Mouse (Mus musculus) midbrain, embryonic 11.5 days (tissue): ENCODE results near the gene Cd82. TPM values are rescaled to one million over a fixed set of nuclear protein-coding genes. Genes with fewer than 3 reads are reported as not detected.

Experiments used
- ATAC-seq: fragments of 200-750 bp; cut with Nextera tagmentation; 2 replicates; pipeline ENCODE4 v1.8.0; 2017; ENCODE audit warnings: moderate TSS enrichment, moderate library complexity; ENCODE audit not compliant: low FRiP score
- DNase-seq: peaks from one replicate; pipeline ENCODE4 v3.0.0; 2015; ENCODE audit warnings: low spot score; ENCODE audit errors: missing footprints
- H3K27ac ChIP-seq: fragments of 300-500 bp; sonication (generic); 2 replicates; pipeline ENCODE4 v1.5.1; 2014; ENCODE audit warnings: low read depth, low read length
- H3K27me3 ChIP-seq: fragments of 300-500 bp; sonication (generic); 2 replicates; pipeline ENCODE4 v1.6.1; 2014; ENCODE audit warnings: mild to moderate bottlenecking, low read length, moderate library complexity, mixed read lengths; ENCODE audit not compliant: control insufficient read depth, insufficient read depth
- H3K36me3 ChIP-seq: fragments of 300-500 bp; sonication (generic); 2 replicates; pipeline ENCODE4 v1.6.1; 2014; ENCODE audit warnings: mild to moderate bottlenecking, low read length, moderate library complexity, mixed read lengths; ENCODE audit not compliant: control insufficient read depth, insufficient read depth
- H3K4me1 ChIP-seq: fragments of 300-500 bp; sonication (generic); 2 replicates; pipeline ENCODE4 v1.6.1; 2014; ENCODE audit warnings: low read length; ENCODE audit not compliant: control insufficient read depth, insufficient read depth
- H3K4me2 ChIP-seq: fragments of 300-500 bp; sonication (generic); 2 replicates; pipeline ENCODE4 v1.6.1; 2014; ENCODE audit warnings: mild to moderate bottlenecking, moderate library complexity
- H3K4me3 ChIP-seq: fragments of 300-500 bp; sonication (generic); 2 replicates; pipeline ENCODE4 v1.5.1; 2014; ENCODE audit warnings: low read depth, low read length
- H3K9ac ChIP-seq: fragments of 300-500 bp; sonication (generic); 2 replicates; pipeline ENCODE4 v1.6.1; 2014; ENCODE audit warnings: low read length
- H3K9me3 ChIP-seq: fragments of 300-500 bp; sonication (generic); 2 replicates; pipeline ENCODE4 v1.6.1; 2016; ENCODE audit warnings: low read length; ENCODE audit not compliant: control insufficient read depth
- WGBS: fragments of 180-500 bp; shearing (Covaris S2); extraction: QIAGEN DNeasy Blood & Tissue Kit; methylation state at CpG from one replicate; pipeline ENCODE4 v1.1.7; 2014; 5-methylcytosine and 5-hydroxymethylcytosine counted together
- polyA plus RNA-seq: library from polyadenylated mRNA; unstranded; fragments of >200 nt; fragmentation: Nextera tagmentation; extraction: Ambion mirVana; gene quantifications from 2 replicates; pipeline ENCODE4 v1.2.1, GENCODE M21; 2014

Gene Cd82
- polyA plus RNA-seq, 1 experiment from 2014 or later, result 3.7 TPM

- WGBS, result 8% methylated on average over 8 of the region's 8 CpGs
- no peak overlapping the region for H3K4me2 ChIP-seq
- no peaks in the 10 kb centered on the region for H3K9me3 ChIP-seq
- H3K27ac ChIP-seq, result no peak overlapping the region
- DNase-seq (peak; percentile 99), ATAC-seq (peak; percentile 18; the same call in 1 of the 2 replicates)
- peaks cover 2% of the 10 kb centered on the region; the same call in 1 of the 2 replicates for H3K27me3 ChIP-seq
- H3K4me1 ChIP-seq, result no peaks in the 10 kb centered on the region
- H3K36me3 ChIP-seq, result no peaks in the 10 kb centered on the region
- H3K9ac ChIP-seq, result no peak overlapping the region
- H3K4me3 ChIP-seq, result no peak overlapping the region
Measured at GRCm38 (mm10) chr2:93418396-93418795, 44.5 kb downstream of the Cd82 start.

GRCm38 (mm10) chr2:93416874-93417709 lies 45.8 kb downstream of the Cd82 start:
- ATAC-seq (no peak), DNase-seq (no peak)
- Histone ChIP-seq H3K9me3 (no peaks in the 10 kb centered on the region), H3K27me3 (peaks cover 2% of the 10 kb centered on the region; the same call in 1 of the 2 replicates), H3K4me1 (no peaks in the 10 kb centered on the region), H3K4me3 (no peak overlapping the region), H3K27ac (no peak overlapping the region), H3K4me2 (no peak overlapping the region), H3K36me3 (no peaks in the 10 kb centered on the region), H3K9ac (no peak overlapping the region)
- WGBS, result 88% methylated on average over 12 of the region's 12 CpGs

GRCm38 (mm10) chr2:93415281-93415680 lies 47.7 kb downstream of the Cd82 start:
- no peak overlapping the region for H3K27ac ChIP-seq
- 0 out of 2 replicates have a peak, but pooled peaks cover 2% of the 10 kb centered on the region for H3K27me3 ChIP-seq
- no peak overlapping the region for H3K9ac ChIP-seq
- H3K4me1 ChIP-seq, result no peaks in the 10 kb centered on the region; the same call in 1 of the 2 replicates
- peak; percentile 95 for DNase-seq
- H3K9me3 ChIP-seq, result no peaks in the 10 kb centered on the region
- no peak overlapping the region for H3K4me2 ChIP-seq
- WGBS, result 36% methylated on average over 5 of the region's 5 CpGs
- peak; percentile 45; the same call in 1 of the 2 replicates for ATAC-seq
- H3K36me3 ChIP-seq, result no peaks in the 10 kb centered on the region
- no peak overlapping the region for H3K4me3 ChIP-seq

- Histone ChIP-seq H3K27me3 (no peaks in the 10 kb centered on the region), H3K4me2 (no peak overlapping the region), H3K27ac (no peak overlapping the region), H3K4me1 (no peaks in the 10 kb centered on the region; the same call in 1 of the 2 replicates), H3K9ac (no peak overlapping the region), H3K9me3 (no peaks in the 10 kb centered on the region), H3K36me3 (no peaks in the 10 kb centered on the region), H3K4me3 (no peak overlapping the region)
- no peak; the same call in 1 of the 2 replicates for ATAC-seq
- 88% methylated on average over 9 of the region's 9 CpGs for WGBS
- DNase-seq, result no peak
Measured at GRCm38 (mm10) chr2:93414163-93414562, 48.8 kb downstream of the Cd82 start.

GRCm38 (mm10) chr2:93413367-93414014 lies 49.4 kb downstream of the Cd82 start:
- Histone ChIP-seq H3K27ac (no peak overlapping the region), H3K36me3 (no peaks in the 10 kb centered on the region)
- peak; percentile 34; the same call in 1 of the 2 replicates for ATAC-seq

GRCm38 (mm10) chr2:93412101-93412500 lies 50.8 kb downstream of the Cd82 start:
- ATAC-seq, result no peak
- WGBS, result 57% methylated on average over 4 of the region's 4 CpGs
- no peak for DNase-seq
- H3K27ac ChIP-seq, result no peak overlapping the region
- no peak overlapping the region for H3K4me3 ChIP-seq
- no peaks in the 10 kb centered on the region for H3K9me3 ChIP-seq
- H3K4me2 ChIP-seq, result no peak overlapping the region
- no peak overlapping the region for H3K9ac ChIP-seq
- no peaks in the 10 kb centered on the region for H3K36me3 ChIP-seq
- H3K27me3 ChIP-seq, result no peaks in the 10 kb centered on the region
- no peaks in the 10 kb centered on the region; the same call in 1 of the 2 replicates for H3K4me1 ChIP-seq

More at GRCm38 (mm10) chr2:93413367-93414014, 49.4 kb downstream of the Cd82 start:
- Histone ChIP-seq H3K4me3 (no peak overlapping the region), H3K4me1 (no peaks in the 10 kb centered on the region; the same call in 1 of the 2 replicates), H3K27me3 (no peaks in the 10 kb centered on the region), H3K4me2 (no peak overlapping the region), H3K9ac (no peak overlapping the region), H3K9me3 (no peaks in the 10 kb centered on the region)
- DNase-seq, result peak; percentile 97
- 48% methylated on average over 7 of the region's 7 CpGs for WGBS

GRCm38 (mm10) chr2:93410899-93411570 lies 51.9 kb downstream of the Cd82 start:
- ATAC-seq (no peak), DNase-seq (no peak)
- WGBS, result 60% methylated on average over 12 of the region's 12 CpGs
- Histone ChIP-seq H3K4me1 (no peaks in the 10 kb centered on the region; the same call in 1 of the 2 replicates), H3K27ac (no peak overlapping the region), H3K9me3 (no peaks in the 10 kb centered on the region), H3K4me3 (no peak overlapping the region), H3K36me3 (no peaks in the 10 kb centered on the region), H3K27me3 (no peaks in the 10 kb centered on the region), H3K4me2 (no peak overlapping the region), H3K9ac (no peak overlapping the region)

GRCm38 (mm10) chr2:93405017-93405425 lies 57.9 kb downstream of the Cd82 start:
- H3K27me3 ChIP-seq, result no peaks in the 10 kb centered on the region
- no peaks in the 10 kb centered on the region; the same call in 1 of the 2 replicates for H3K4me1 ChIP-seq
- no peak overlapping the region for H3K4me3 ChIP-seq
- WGBS, result 69% methylated on average over 7 of the region's 7 CpGs
- H3K27ac ChIP-seq, result no peak overlapping the region
- H3K9ac ChIP-seq, result no peak overlapping the region
- no peak overlapping the region for H3K4me2 ChIP-seq
- no peaks in the 10 kb centered on the region for H3K9me3 ChIP-seq
- DNase-seq, result no peak
- 0 out of 2 replicates have a peak, but pooled peaks have one; percentile 35 for ATAC-seq
- no peaks in the 10 kb centered on the region for H3K36me3 ChIP-seq
